Mouse (Mus musculus) small intestine, adult 2 months (tissue): Measurements from ENCODE around the gene Fbxo3. TPM values are rescaled to one million over a fixed set of nuclear protein-coding genes. Genes with fewer than 3 reads are reported as not detected.
"Not testable (repeated sequence)": the region's sequence is repeated elsewhere in the genome, so short reads cannot be mapped to it uniquely, and the experiment has no call there.

Source experiments
- H3K27ac ChIP-seq: fragments of 200-500 bp; 2 replicates; pipeline ENCODE4 v1.5.1; 2012; ENCODE audit warnings: low read depth, low read length, control low read depth, inconsistent platforms; ENCODE audit not compliant: insufficient read depth
- H3K27me3 ChIP-seq: fragments of 200-500 bp; 2 replicates; pipeline ENCODE4 v1.6.1; 2012; ENCODE audit warnings: mild to moderate bottlenecking, moderate library complexity, low read length, inconsistent platforms; ENCODE audit not compliant: control insufficient read depth, insufficient read depth
- H3K36me3 ChIP-seq: fragments of 200-500 bp; 2 replicates; pipeline ENCODE4 v1.6.1; 2012; ENCODE audit warnings: mild to moderate bottlenecking, low read length, control low read depth, inconsistent platforms; ENCODE audit not compliant: control insufficient read depth, insufficient read depth
- H3K4me1 ChIP-seq: fragments of 200-500 bp; 2 replicates; pipeline ENCODE4 v1.6.1; 2012; ENCODE audit warnings: low read length, inconsistent platforms, mixed read lengths; ENCODE audit not compliant: control insufficient read depth, insufficient read depth, insufficient read length
- H3K4me3 ChIP-seq: fragments of 200-500 bp; 2 replicates; pipeline ENCODE4 v1.5.1; 2012; ENCODE audit warnings: low read depth, mild to moderate bottlenecking, control low read depth, inconsistent platforms, low read length, moderate library complexity
- CTCF ChIP-seq: fragments of 200-500 bp; IDR thresholded peaks from 2 replicates; pipeline ENCODE4 v1.5.1; 2012; ENCODE audit warnings: low read depth, mild to moderate bottlenecking, control low read depth, inconsistent platforms, low read length, moderate library complexity, mixed read lengths; ENCODE audit not compliant: insufficient replicate concordance, insufficient read length; ENCODE audit errors: extremely low read depth
- POLR2A ChIP-seq: fragments of 200-500 bp; IDR thresholded peaks from 2 replicates; pipeline ENCODE4 v1.6.1; 2012; ENCODE audit warnings: low read depth, mild to moderate bottlenecking, control low read depth, inconsistent platforms, low read length, moderate library complexity
- WGBS: fragments of 180-500 bp; shearing (Covaris S2); methylation state at CpG from one replicate; pipeline ENCODE4 v1.1.7; 2018; 5-methylcytosine and 5-hydroxymethylcytosine counted together
- polyA plus RNA-seq: library from polyadenylated mRNA; depleted of rRNA; stranded (reverse); fragments of >200 nt; gene quantifications from 2 replicates; pipeline ENCODE4 v1.2.3, GENCODE M21; 2012

The Fbxo3 gene
- polyA plus RNA-seq, 1 experiment: 6.9 TPM

DNA sequence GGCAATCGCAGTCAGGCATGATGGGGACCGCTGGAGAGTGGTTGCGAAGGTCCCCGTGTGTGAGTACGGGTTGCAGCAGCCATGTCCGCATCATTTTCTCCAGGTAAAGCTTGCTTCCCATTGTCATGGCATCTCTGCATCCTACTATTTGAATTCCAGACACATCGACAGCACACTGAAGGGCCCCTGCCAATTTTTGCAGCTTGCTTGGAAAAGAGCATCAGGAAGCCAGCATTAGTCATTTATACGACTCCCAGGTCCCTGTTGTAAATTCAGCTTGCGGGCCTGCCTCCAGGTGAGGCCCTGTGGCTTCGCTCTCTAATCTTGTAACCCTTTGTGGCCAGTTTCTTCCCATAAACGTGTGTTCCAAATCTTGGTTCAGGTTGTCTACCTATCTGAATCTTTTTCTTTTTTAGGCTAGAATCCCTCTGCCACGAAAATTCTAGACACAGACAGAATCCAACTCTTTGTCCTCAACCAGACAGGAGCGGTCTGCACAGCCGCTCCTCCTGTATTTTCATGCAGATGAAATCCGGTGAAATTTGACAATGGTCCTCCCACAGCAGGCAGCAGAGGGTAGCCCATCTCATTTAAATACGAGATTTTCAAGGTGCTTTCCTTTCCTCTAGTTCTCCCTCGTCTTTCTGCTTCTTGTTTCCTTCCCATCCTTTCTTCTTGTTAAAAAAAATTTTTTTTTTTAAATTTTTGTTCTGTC lies 34.7 kb upstream of the Fbxo3 start:
- Histone ChIP-seq H3K36me3 (no peaks in the 10 kb centered on the region), H3K4me1 (no peaks in the 10 kb centered on the region), H3K27me3 (0 out of 2 replicates have a peak, but pooled peaks cover 3% of the 10 kb centered on the region), H3K27ac (no peak overlapping the region), H3K4me3 (no peak overlapping the region)
- WGBS: 45% methylated on average over 17 of the region's 17 CpGs
- no peak for TF ChIP-seq POLR2A
- TF ChIP-seq CTCF: no peak

DNA sequence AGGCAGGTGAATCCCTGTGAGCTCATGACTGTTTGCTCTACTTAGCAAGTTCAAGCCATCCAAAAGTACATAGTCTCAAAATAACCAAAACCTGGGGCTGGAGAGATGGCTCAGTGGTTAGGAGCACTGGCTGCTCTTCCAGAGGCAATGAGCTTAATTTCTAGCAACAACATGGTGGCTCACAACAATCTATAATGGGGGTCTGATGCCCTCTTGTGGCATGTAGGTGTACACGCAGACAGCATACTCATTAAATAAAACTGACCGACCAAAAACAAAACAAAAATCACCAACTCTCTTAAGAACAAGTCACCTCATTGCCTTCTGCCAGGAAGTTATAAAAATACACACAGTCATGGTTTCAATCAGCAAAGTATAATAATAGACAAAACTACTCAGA lies 26.4 kb upstream of the Fbxo3 start:
- no peak overlapping the region for H3K27ac ChIP-seq
- no peak overlapping the region for H3K4me3 ChIP-seq
- H3K36me3 ChIP-seq: no peaks in the 10 kb centered on the region
- WGBS: 26% methylated on average over 2 of the region's 2 CpGs
- no peaks in the 10 kb centered on the region for H3K4me1 ChIP-seq
- TF ChIP-seq CTCF (no peak), POLR2A (no peak)
- H3K27me3 ChIP-seq: no peaks in the 10 kb centered on the region

DNA sequence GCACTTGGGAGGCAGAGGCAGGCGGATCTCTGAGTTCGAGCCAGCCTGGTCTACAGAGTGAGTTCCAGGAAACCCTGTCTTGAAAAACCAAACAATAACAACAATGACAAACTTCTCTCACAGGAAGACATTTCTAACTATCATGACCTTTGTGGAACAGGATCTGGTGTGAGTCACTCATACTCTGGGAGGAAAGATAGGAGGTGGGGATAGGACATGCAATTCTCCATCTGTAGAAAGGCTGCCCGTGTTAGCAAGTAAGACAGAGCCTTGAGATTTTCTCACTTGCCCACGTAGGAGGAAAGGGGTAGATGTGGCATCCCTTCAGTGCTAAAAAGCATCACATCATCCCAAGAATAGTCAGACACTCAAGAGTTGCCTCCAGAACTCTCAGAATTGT lies 25.7 kb upstream of the Fbxo3 start:
- WGBS: 70% methylated on average over 4 of the region's 4 CpGs
- no peaks in the 10 kb centered on the region for H3K27me3 ChIP-seq
- H3K4me1 ChIP-seq: no peaks in the 10 kb centered on the region
- H3K27ac ChIP-seq: no peak overlapping the region
- no peaks in the 10 kb centered on the region for H3K36me3 ChIP-seq
- TF ChIP-seq CTCF (no peak), POLR2A (no peak)
- no peak overlapping the region for H3K4me3 ChIP-seq

DNA sequence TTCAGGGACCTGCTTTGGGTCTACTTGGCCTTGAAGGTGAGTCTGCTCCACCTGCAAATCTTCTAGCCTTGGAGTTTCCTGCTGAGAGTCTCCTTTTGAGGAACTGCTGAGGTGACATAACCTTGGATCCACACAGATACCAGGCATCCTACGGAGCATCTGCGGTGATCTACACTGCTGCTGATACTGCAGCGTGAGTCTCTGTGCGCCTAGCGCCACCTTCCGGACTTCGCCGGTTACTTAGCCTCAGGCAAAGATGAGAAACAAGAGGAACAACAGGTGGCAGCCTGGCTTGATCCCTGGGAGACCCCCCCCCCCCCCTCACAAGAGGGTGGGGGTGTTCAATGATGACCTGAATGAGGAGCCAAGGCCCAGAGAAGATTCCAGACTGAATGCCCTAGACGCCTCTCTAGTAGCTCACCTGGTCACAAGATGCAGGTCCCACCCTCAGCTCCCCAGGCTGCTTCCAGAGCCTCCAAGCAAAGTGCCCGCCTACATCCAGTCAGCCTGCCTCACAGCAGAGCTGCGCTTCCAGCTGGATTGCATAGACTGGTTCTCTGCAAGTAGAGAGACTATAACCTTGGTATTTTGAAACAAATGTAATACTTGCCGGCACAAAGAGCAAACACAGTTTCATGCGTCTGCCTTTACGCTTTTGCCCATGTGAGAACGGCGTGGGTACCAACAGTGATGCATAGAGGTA lies 24.7 kb upstream of the Fbxo3 start:
- no peaks in the 10 kb centered on the region for H3K4me1 ChIP-seq
- WGBS: 33% methylated on average over 16 of the region's 16 CpGs

DNA sequence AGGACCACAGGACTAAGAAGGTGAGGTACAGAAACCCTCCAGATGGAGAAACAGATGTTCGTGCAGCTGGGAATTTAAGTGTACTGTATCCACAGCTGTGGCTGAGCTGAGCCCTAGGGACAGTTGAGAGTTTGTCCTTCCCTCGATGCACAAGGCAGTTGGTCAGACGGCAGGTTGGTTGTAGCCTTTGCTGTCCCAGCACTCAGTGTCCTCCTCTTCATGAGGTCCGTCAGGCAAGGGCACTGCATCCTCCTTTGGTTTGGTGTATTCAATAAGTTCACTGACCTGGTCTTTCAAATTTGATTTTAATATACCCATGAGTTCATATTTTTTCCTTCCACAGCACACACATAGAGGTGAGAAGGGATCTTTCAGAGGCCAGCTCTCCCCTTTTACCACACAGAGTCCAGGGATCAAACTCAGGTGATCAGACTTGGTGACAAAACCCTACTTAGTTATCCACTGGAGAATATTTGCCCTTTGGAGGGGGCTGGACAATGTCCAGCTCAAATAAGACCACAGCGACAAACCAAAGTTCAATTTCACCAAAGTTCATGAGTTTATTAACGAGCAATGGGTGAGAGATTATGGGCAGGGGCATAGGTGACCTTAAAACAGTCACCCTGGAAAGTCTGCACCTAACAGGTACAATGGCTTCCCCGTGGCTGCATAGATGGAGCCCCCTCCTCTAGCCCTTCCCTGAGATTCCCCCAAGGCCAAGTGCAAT lies 19.6 kb upstream of the Fbxo3 start:
- TF ChIP-seq POLR2A (no peak), CTCF (no peak)
- WGBS: 74% methylated on average over 7 of the region's 7 CpGs

More for the DNA sequence above, 24.7 kb upstream of the Fbxo3 start:
- Histone ChIP-seq H3K4me3 (no peak overlapping the region), H3K27me3 (no peaks in the 10 kb centered on the region; the same call in 1 of the 2 replicates), H3K27ac (no peak overlapping the region), H3K36me3 (no peaks in the 10 kb centered on the region)
- no peak for TF ChIP-seq POLR2A
- peak; percentile 46; the same call in 1 of the 2 replicates for TF ChIP-seq CTCF

DNA sequence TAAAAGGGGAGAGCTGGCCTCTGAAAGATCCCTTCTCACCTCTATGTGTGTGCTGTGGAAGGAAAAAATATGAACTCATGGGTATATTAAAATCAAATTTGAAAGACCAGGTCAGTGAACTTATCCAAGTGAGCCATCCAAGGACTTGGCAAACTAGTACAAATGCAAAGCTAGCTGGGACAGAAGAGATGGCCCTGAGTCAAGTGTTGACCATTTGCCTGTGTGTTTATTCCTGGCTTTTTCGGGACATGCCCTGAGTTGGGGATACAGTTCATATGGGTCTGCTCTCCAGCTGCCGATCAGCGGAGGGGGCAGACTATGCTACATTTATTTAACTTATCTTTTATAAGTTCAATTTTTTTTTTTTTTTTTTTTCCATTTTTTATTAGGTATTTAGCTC lies 18.7 kb upstream of the Fbxo3 start:
- 90% methylated on average over 3 of the region's 3 CpGs for WGBS
- not testable (repeated sequence) for H3K4me1 ChIP-seq, H3K27ac ChIP-seq, H3K36me3 ChIP-seq, H3K27me3 ChIP-seq, H3K4me3 ChIP-seq

More for the DNA sequence above, 19.6 kb upstream of the Fbxo3 start:
- no peak overlapping the region for H3K27ac ChIP-seq
- H3K36me3 ChIP-seq: no peaks in the 10 kb centered on the region
- no peaks in the 10 kb centered on the region for H3K4me1 ChIP-seq
- H3K4me3 ChIP-seq: no peak overlapping the region
- no peaks in the 10 kb centered on the region; the same call in 1 of the 2 replicates for H3K27me3 ChIP-seq

DNA sequence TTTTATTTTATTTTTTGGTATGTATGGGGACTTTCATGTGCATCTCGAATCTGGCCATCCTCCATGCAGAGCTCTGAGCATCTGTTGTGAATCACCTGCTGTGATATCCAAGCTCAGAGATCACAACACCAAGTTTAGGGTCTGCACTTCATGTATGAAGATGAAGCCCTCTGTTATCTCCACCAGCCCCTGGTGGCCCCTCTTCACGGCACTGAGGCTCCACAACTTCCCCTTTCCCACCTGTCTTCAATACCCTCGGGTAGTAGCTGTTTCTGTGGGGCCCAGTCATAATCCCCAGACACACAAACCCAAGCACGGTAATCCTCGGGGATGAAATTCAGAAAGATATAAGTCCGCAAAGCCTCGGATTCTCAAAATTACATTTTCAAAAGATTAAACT lies 4.4 kb upstream of the Fbxo3 start:
- TF ChIP-seq POLR2A (no peak), CTCF (no peak)
- no peak overlapping the region for H3K4me3 ChIP-seq
- no peaks in the 10 kb centered on the region for H3K36me3 ChIP-seq
- no peak overlapping the region for H3K27ac ChIP-seq
- peaks cover 3% of the 10 kb centered on the region; the same call in 1 of the 2 replicates for H3K4me1 ChIP-seq
- H3K27me3 ChIP-seq: no peaks in the 10 kb centered on the region
- 76% methylated on average over 7 of the region's 7 CpGs for WGBS
